Mouse (Mus musculus) bone marrow, adult 2 months (tissue): ENCODE data around the gene Ddx59. TPM values are rescaled to one million over a fixed set of nuclear protein-coding genes. Genes with fewer than 3 reads are reported as not detected.

Experiments used
- H3K27ac ChIP-seq: fragments of 200-500 bp; 2 replicates; pipeline ENCODE4 v1.5.1; 2012; ENCODE audit warnings: low read depth, mild to moderate bottlenecking, control low read depth, inconsistent platforms, low read length; ENCODE audit not compliant: control insufficient read depth, poor library complexity, insufficient read depth
- H3K4me1 ChIP-seq: fragments of 200-500 bp; 2 replicates; pipeline ENCODE4 v1.6.1; 2011; ENCODE audit warnings: low read length; ENCODE audit not compliant: control insufficient read depth, insufficient read depth
- H3K4me3 ChIP-seq: fragments of 200-500 bp; replicated peaks from 2 replicates; pipeline ENCODE3; 2011; ENCODE audit warnings: mild to moderate bottlenecking, low read depth, low read length, control low read depth; ENCODE audit not compliant: control insufficient read depth
- CTCF ChIP-seq: fragments of 200-500 bp; IDR thresholded peaks from 2 replicates; pipeline ENCODE4 v1.5.1; 2011; ENCODE audit warnings: low read length, control low read depth; ENCODE audit not compliant: control insufficient read depth, insufficient read depth
- POLR2A ChIP-seq: fragments of 200-500 bp; IDR thresholded peaks from 2 replicates; pipeline ENCODE4 v1.6.1; 2011; ENCODE audit warnings: low read depth, mild to moderate bottlenecking, control low read depth, low read length, borderline replicate concordance; ENCODE audit not compliant: control insufficient read depth
- WGBS: fragments of 180-500 bp; shearing (Covaris S2); methylation state at CpG from one replicate; pipeline ENCODE4 v1.1.7; 2018; 5-methylcytosine and 5-hydroxymethylcytosine counted together
- polyA plus RNA-seq: library from polyadenylated mRNA; stranded (reverse); fragments of >200 nt; gene quantifications from 2 replicates; pipeline ENCODE4 v1.2.4, GENCODE M21; 2011; ENCODE audit warnings: low replicate concordance; ENCODE audit not compliant: missing spikeins, insufficient read depth, insufficient read length

The Ddx59 gene
- polyA plus RNA-seq, 1 experiment: 3.9 TPM

DNA sequence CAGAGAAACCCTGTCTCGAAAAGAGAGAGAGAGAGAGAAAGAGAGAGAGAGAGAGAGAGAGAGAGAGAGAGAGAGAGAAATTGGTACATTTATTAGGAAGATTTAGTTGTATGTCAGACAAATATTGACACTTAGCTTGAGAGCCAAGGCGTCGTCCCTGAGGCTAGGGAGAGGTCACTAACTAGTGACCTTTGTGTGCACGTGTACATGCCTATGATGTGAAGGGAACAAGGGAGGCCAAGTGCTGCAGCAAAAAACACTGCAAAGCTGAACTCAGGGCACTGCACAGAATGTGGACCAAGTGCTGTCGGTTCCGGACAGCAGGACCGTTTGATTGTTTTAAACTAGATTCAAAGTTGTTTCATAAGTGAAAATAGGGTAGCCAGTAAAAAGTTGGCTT is 25.7 kb downstream of the Ddx59 start:
- peaks cover 1% of the 10 kb centered on the region; the same call in 1 of the 2 replicates for H3K4me1 ChIP-seq
- TF ChIP-seq POLR2A (no peak), CTCF (no peak)
- WGBS: 88% methylated on average over 7 of the region's 7 CpGs
- H3K27ac ChIP-seq: no peak overlapping the region
- H3K4me3 ChIP-seq: no peak overlapping the region

DNA sequence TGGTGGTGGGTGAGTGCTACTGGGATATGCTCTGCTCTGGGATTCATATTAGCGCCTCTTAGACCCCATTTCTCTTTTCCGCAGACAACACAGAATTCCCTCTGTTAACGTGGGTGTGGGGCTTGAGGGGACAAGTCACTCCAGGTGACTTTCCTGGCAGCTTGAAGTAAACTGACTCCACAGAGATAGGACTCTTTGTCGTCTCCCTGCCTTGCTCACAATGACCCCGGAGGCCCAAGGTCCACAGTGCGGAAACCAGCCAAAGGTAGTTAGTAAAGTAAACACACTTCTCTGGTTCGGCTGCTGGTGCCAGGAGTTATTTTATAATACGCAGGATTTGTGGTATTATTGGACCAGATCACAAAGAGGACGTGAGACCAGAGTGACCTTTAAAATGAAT is 27.7 kb downstream of the Ddx59 start:
- TF ChIP-seq CTCF: no peak
- 88% methylated on average over 9 of the region's 9 CpGs for WGBS
- Histone ChIP-seq H3K27ac (no peak overlapping the region), H3K4me1 (peaks cover 1% of the 10 kb centered on the region; the same call in 1 of the 2 replicates), H3K4me3 (no peak overlapping the region)

DNA sequence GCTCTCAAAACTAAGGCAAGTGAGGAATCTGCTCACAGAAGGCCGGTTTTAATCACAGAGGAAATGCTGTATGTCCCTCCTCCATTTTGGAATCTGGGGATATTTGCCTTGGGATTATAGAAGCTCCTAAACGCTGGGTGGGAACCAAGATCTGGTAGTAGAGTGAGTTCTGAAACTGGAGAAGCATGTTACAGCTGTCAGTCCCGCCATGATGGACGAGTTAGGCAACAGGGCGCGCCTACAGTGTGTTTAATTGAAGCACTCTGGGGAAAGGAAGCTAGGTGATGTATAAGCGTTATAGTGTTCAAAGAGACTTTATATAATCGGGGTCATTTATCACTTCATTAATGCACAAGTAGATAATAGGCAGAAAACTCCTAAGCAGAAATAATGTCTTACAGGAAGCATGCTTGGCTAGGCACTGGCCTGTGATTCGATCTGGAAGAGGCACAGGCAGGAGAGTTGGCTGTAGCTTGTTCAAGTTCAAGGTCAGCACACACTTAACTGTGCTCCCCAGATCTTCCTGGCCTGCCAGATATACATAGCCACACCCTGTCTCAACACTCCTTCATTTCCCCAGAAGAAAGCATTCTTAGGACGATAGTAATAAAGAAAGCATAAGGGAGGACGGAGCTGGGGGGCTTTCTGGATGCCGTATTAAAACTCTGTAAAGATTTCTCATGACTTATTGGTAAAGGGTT is 29.6 kb downstream of the Ddx59 start:
- H3K27ac ChIP-seq: no peak overlapping the region
- TF ChIP-seq CTCF: no peak
- no peak for TF ChIP-seq POLR2A
- peaks cover 1% of the 10 kb centered on the region; the same call in 1 of the 2 replicates for H3K4me1 ChIP-seq
- 76% methylated on average over 12 of the region's 12 CpGs for WGBS
- no peak overlapping the region for H3K4me3 ChIP-seq

DNA sequence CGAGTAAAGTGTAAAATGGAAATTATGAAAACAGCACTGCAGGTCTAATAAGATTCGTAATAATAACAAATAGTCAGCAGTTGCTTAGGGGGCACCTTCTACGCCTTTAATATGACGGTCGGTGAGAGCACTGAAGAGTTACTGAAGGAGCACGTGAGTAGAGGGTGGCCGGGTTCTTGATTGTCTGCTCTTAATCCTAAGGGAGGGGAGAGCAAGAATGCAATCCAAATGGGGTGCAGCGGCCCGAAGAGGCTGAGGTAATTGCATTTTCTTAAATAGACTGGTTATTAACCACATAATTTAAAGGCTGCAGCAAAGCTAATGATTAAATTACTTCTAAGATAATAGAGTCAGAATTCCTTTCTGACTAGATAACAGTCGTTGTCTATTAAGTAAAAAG is 31.9 kb downstream of the Ddx59 start:
- Histone ChIP-seq H3K27ac (no peak overlapping the region), H3K4me3 (no peak overlapping the region), H3K4me1 (peaks cover 1% of the 10 kb centered on the region; the same call in 1 of the 2 replicates)
- TF ChIP-seq CTCF (no peak), POLR2A (no peak)
- 82% methylated on average over 10 of the region's 10 CpGs for WGBS

DNA sequence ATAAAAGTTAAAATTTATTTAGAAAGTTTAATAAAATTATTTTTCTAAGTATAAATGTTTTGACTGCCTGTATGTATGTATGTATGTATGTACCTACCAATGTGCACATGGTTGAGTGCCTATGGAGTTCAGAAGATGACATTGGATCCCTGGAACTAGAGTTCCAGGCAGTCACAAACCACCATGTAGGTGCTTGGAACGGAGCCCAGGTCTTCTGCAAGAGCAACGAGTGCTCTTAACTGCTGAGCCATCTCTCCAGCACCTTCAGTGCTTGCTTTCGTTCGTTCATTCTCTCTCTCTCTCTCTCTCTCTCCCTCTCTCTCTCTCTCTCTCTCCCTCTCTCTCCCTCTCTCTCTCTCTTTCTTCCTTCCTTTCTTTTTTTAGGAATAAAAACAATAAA is 32.3 kb downstream of the Ddx59 start:
- TF ChIP-seq POLR2A: no peak
- TF ChIP-seq CTCF: no peak
- no peak overlapping the region for H3K27ac ChIP-seq
- H3K4me3 ChIP-seq: no peak overlapping the region
- 44% methylated on average over 4 of the region's 4 CpGs for WGBS
- H3K4me1 ChIP-seq: peaks cover 1% of the 10 kb centered on the region; the same call in 1 of the 2 replicates

DNA sequence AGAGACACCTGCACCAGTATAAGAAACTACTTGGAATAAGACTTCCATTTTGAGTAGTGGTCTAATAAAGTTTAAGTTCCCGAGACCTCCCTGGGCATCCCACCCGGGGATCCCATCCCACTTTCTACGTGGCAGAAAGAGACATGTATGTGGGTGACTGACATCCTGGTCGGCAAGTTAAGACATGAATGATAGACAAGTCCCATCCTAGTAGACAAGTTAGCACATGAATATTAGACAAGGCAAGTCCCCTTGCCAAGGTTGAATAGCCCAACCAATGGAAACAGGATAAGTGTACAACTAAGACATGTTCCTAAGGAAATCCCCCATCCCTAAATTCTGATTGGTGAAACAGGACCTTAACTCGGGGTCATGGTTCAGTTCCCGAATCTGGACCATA is 34.5 kb downstream of the Ddx59 start:
- Histone ChIP-seq H3K27ac (no peak overlapping the region), H3K4me1 (no peaks in the 10 kb centered on the region; the same call in 1 of the 2 replicates), H3K4me3 (no peak overlapping the region)
- no peak for TF ChIP-seq POLR2A
- TF ChIP-seq CTCF: no peak
- 85% methylated on average over 6 of the region's 6 CpGs for WGBS

DNA sequence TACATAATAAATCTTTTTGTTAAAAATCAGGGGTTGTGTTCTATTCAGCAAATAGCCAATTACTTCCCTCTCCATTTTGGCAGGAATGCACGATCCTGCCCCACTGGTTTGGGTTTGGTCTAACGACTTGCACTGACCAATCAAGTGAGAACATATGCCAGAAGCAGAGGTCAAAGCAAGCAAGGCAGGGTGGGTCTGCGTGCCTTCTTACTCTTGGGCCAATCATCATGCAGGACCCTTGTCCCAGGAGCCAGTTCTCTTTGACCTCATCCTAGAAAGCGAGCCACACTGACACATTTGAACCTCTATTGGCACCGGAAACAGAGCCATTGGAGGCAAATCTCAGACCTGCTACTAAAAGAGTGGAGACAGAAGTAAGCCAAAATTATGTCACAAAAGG is 35.1 kb downstream of the Ddx59 start:
- H3K4me3 ChIP-seq: no peak overlapping the region
- WGBS: 81% methylated on average over 5 of the region's 5 CpGs
- no peaks in the 10 kb centered on the region; the same call in 1 of the 2 replicates for H3K4me1 ChIP-seq
- no peak overlapping the region for H3K27ac ChIP-seq
- TF ChIP-seq CTCF: no peak
- no peak for TF ChIP-seq POLR2A

DNA sequence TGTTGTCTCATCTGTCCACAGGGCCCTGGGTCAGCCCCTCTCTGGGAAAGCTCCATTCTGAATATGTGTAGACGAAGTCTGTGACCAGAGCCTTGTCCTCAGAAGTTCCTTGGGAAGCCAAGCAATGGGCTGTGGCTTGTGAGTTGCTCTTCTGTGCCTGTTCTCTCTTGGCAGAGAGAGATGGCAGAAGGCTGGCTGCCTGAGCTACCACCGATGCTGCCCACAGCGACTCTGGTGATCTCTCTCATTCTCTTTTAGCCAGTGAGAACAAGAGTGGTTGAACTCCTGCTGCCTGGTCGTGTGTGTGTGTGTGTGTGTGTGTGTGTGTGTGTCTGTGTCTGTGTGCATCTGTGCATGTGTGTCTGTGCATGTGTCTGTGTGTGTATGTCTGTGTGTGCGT is 37.4 kb downstream of the Ddx59 start:
- Histone ChIP-seq H3K27ac (no peak overlapping the region), H3K4me3 (no peak overlapping the region), H3K4me1 (no peaks in the 10 kb centered on the region)
- 71% methylated on average over 5 of the region's 5 CpGs for WGBS
- no peak for TF ChIP-seq POLR2A
- TF ChIP-seq CTCF: no peak

DNA sequence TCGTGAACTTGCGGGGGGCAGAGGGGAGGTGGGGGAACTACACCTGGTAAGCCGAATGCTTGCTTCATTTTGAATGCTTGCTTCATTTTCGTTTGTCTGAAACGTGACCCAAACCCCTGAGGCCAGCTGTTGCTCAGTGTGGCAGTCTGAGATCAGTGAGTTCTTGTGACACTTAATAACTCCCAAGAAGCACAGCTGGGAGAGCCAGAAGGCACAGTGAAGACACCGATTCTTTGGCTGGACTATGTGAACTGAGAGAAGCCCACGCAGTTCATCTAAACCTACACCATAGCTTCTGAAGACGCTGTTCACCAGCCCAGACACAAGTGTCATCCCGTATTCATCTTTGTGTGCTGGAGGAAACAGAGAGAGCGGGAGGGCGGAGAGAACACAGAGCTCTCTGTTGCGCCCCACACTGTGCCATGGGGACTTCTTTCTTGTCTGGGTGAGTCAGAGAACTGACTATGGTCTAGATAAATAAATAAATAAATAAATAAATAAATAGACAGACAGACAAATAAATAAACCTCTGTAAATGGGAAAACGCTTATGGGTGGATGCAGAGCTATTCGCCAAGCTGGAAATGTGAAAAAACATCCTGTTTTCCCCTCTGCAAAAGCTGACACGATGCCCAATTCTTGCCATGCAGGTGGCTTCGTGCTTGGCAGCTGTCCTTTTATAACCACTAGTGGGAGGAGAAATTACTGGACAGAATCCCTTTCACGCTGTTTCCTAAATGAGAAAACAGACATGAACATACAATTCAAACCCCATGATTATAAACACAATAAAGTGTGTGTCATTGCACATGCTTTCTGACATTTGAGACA is 40.9 kb downstream of the Ddx59 start:
- WGBS: 81% methylated on average over 17 of the region's 17 CpGs
- Histone ChIP-seq H3K27ac (no peak overlapping the region), H3K4me1 (no peaks in the 10 kb centered on the region), H3K4me3 (no peak overlapping the region)
- no peak for TF ChIP-seq POLR2A
- no peak for TF ChIP-seq CTCF
